Mouse (Mus musculus): ENCODE results near the gene Aimp2. TPM values are rescaled to one million over a fixed set of nuclear protein-coding genes. Genes with fewer than 3 reads are reported as not detected.

Gene Aimp2
- total RNA-seq, 2 experiments from 2014 or later: 36.6 to 39.0 TPM

GRCm38 (mm10) chr5:143906429-143906828 lies 3.2 kb downstream of the Aimp2 start:
- DNase-seq (ENCODE audit: low spot score in 2 of 2): peak in 1 of 2 experiments; percentile 53
- intact Hi-C loops (cut with DNase I): no loop called here

GRCm38 (mm10) chr5:143903813-143904212 lies 5.8 kb downstream of the Aimp2 start:
- no peak for DNase-seq (ENCODE audit: low spot score in 2 of 2)
- intact Hi-C loops (cut with DNase I): no loop called here

- DNase-seq (ENCODE audit: low spot score in 2 of 2): peak; percentile 21 to 22
- intact Hi-C loops (cut with DNase I): no loop called here
Observed at GRCm38 (mm10) chr5:143902111-143902510, 7.5 kb downstream of the Aimp2 start.

GRCm38 (mm10) chr5:143897635-143898330 lies 11.9 kb downstream of the Aimp2 start, which contains the start of gene Ankrd61:
Gene Ankrd61, minus strand, starts transcription at chr5:143897685.
- no peak for DNase-seq (ENCODE audit: low spot score in 2 of 2)
- intact Hi-C loops (cut with DNase I): no loop called here

- intact Hi-C loops (cut with DNase I): no loop called here
- no peak for DNase-seq (ENCODE audit: low spot score in 2 of 2)
Observed at GRCm38 (mm10) chr5:143893396-143893795, 16.3 kb downstream of the Aimp2 start.

GRCm38 (mm10) chr5:143892255-143892886 lies 17.3 kb downstream of the Aimp2 start:
- intact Hi-C loops (cut with DNase I): no loop called here
- peak in 1 of 2 experiments; percentile 39 for DNase-seq (ENCODE audit: low spot score in 2 of 2)

- no peak for DNase-seq (ENCODE audit: low spot score in 2 of 2)
- intact Hi-C loops (cut with DNase I): no loop called here
Observed at GRCm38 (mm10) chr5:143890741-143891140, 18.9 kb downstream of the Aimp2 start.

GRCm38 (mm10) chr5:143885274-143885673 lies 24.4 kb downstream of the Aimp2 start:
- DNase-seq (ENCODE audit: low spot score in 2 of 2): no peak
- intact Hi-C loops (cut with DNase I): no loop called here

GRCm38 (mm10) chr5:143874571-143874970 lies 35.1 kb downstream of the Aimp2 start:
- DNase-seq (ENCODE audit: low spot score in 2 of 2): no peak
- intact Hi-C loops (cut with DNase I): no loop called here

- intact Hi-C loops (cut with DNase I): no loop called here
- DNase-seq (ENCODE audit: low spot score in 2 of 2): peak in 1 of 2 experiments; percentile 9
Observed at GRCm38 (mm10) chr5:143871547-143872169, 38.0 kb downstream of the Aimp2 start.

Other genes with a start within 250 kb of the Aimp2 start
- gene Usp42, start 177.6 kb downstream of the Aimp2 start, total RNA-seq (2021): 10 to 100 TPM; 22.1 to 24.0 TPM
- gene Eif2ak1, start 92.1 kb downstream of the Aimp2 start, total RNA-seq (2021): 10 to 100 TPM; 45.9 TPM
- not detected for gene Ankrd61, start 12.2 kb downstream of the Aimp2 start, total RNA-seq (2021)
- gene Pms2, start 117 bp upstream of the Aimp2 start, total RNA-seq (2021): 10 to 100 TPM; 15.0 to 15.3 TPM
- gene Gm42421, start 18.3 kb upstream of the Aimp2 start, total RNA-seq (2021): 1 to 10 TPM; 1.7 to 2.6 TPM
- 1 to 10 TPM; 4.2 to 5.5 TPM for gene Rsph10b, start 23.2 kb upstream of the Aimp2 start, total RNA-seq (2021)
- 10 to 100 TPM; 38.7 to 42.6 TPM for gene Ccz1, start 105.0 kb upstream of the Aimp2 start, total RNA-seq (2021)
- 1 to 10 TPM; 2.6 to 3.2 TPM for gene Ocm, start 116.8 kb upstream of the Aimp2 start, total RNA-seq (2021)
- 100 to 1,000 TPM; 163 to 171 TPM for gene Lmtk2, start 190.6 kb upstream of the Aimp2 start, total RNA-seq (2021)